Comparison of ENCODE assay signal across 8 mouse cellular contexts in the genomic region with DNA sequence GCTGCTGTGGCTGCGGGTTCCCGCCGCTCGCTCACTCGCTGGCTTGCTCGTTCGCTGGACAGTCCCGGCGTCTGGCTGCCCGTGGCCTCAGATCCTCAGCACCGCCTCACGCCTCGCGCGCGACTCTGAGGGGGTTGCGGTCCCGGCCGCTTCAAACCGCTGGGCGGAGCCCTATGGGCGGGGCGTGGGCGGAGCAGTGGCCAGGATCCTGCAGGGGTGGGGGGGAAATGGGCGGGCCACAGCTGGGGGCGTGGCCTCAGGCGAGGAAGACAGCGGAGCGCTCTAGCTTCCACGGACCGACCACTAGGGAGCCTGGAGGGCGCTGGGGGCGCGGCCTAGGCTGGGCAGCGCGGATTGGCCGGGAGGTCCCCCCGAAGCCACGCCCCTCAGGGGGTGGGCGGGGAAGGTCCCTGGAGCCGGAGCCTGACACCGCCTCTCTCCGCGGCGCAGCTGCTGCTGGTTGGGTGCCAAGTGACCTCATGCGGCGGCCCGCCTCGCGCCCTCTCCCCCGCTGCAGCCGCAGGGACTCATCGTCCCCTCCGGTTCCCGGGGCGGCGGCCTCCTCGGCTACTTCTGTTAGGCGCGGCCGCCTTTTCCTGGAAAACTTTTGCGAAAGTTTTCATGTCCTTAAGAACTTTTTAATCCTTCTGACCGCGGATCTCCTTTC. TPM values are rescaled to one million over a fixed set of nuclear protein-coding genes. Genes with fewer than 3 reads are reported as not detected.
DNase-seq lines count a peak whose midpoint lies in the region; ATAC-seq lines count a peak whose summit lies in the region.

TSS of gene Clic4 (minus strand) at position 175 of the 667 bp plus-strand sequence.

- H3K27me3 ChIP-seq in heart, embryonic 13.5 days (replicated peaks) = no peaks in the 10 kb centered on the region
- H3K27me3 ChIP-seq in liver, embryonic 12.5 days (replicated peaks) = no peaks in the 10 kb centered on the region; the same call in 1 of the 2 replicates
- H3K27me3 ChIP-seq in stomach, embryonic 15.5 days (replicated peaks) = no peaks in the 10 kb centered on the region

- H3K4me2 ChIP-seq in heart, embryonic 13.5 days = peak within 1 kb of the TSS; percentile 81
- H3K4me2 ChIP-seq in liver, embryonic 12.5 days = peak within 1 kb of the TSS; percentile 90
- H3K4me2 ChIP-seq in stomach, embryonic 15.5 days = peak within 1 kb of the TSS; percentile 71

- ATAC-seq in heart, embryonic 13.5 days (ENCODE audit: extremely low read depth, insufficient number of reproducible peaks, low FRiP score, low TSS enrichment) = peak; percentile 99
- peak; percentile 95 for ATAC-seq in liver, embryonic 12.5 days
- peak; percentile 98 for ATAC-seq in stomach, embryonic 15.5 days (ENCODE audit: insufficient read depth, low FRiP score, low read depth)

- H3K4me3 ChIP-seq in brown adipose tissue, adult 24 weeks (ENCODE audit: insufficient read depth, low read depth, low read length) = peak within 1 kb of the TSS; percentile 97
- peak within 1 kb of the TSS; percentile 95 for H3K4me3 ChIP-seq in heart, embryonic 13.5 days
- peak within 1 kb of the TSS; percentile 90 for H3K4me3 ChIP-seq in liver, embryonic 12.5 days
- H3K4me3 ChIP-seq in stomach, embryonic 15.5 days (replicated peaks) = peak within 1 kb of the TSS; percentile 73

- H3K36me3 ChIP-seq in heart, embryonic 13.5 days = peaks cover 9% of the 10 kb centered on the region; the same call in 1 of the 2 replicates
- H3K36me3 ChIP-seq in liver, embryonic 12.5 days = peaks cover 24% of the 10 kb centered on the region
- no peaks in the 10 kb centered on the region for H3K36me3 ChIP-seq in stomach, embryonic 15.5 days

- peak within 1 kb of the TSS; percentile 97 for H3K27ac ChIP-seq in brown adipose tissue, adult 24 weeks (replicated peaks; ENCODE audit: low read depth, low read length)
- peak within 1 kb of the TSS; percentile 98 for H3K27ac ChIP-seq in heart, embryonic 13.5 days (replicated peaks)
- H3K27ac ChIP-seq in liver, embryonic 12.5 days = peak within 1 kb of the TSS; percentile 95
- peak within 1 kb of the TSS; percentile 97 for H3K27ac ChIP-seq in stomach, embryonic 15.5 days

- under 1% methylated on average over 64 of the region's 64 CpGs for WGBS in heart, embryonic 13.5 days
- WGBS in liver, embryonic 12.5 days (ENCODE audit: insufficient replicate concordance) = under 1% methylated on average over 56 of the region's 64 CpGs
- 1% methylated on average over 60 of the region's 64 CpGs for WGBS in stomach, embryonic 15.5 days

- peak; percentile 100 for DNase-seq in CD4-positive, CD25-positive, alpha-beta regulatory T cell, adult 2 months (ENCODE audit: low read depth, low spot score)
- DNase-seq in fat pad, adult 2 months (ENCODE audit: extremely low read depth, low read depth, low spot score) = peak; percentile 42
- DNase-seq in kidney, postnatal 10 days = peak; percentile 100
- DNase-seq in natural killer cell, adult 2 months (ENCODE audit: low spot score in 2 of 2) = peak; percentile 99

- H3K4me1 ChIP-seq in brown adipose tissue, adult 24 weeks (ENCODE audit: control insufficient read depth, insufficient read depth, insufficient read length, low read length) = peaks cover 31% of the 10 kb centered on the region
- H3K4me1 ChIP-seq in heart, embryonic 13.5 days = peaks cover 49% of the 10 kb centered on the region
- H3K4me1 ChIP-seq in liver, embryonic 12.5 days = peaks cover 76% of the 10 kb centered on the region
- H3K4me1 ChIP-seq in stomach, embryonic 15.5 days = peaks cover 24% of the 10 kb centered on the region

- no peaks in the 10 kb centered on the region for H3K9me3 ChIP-seq in heart, embryonic 13.5 days
- no peaks in the 10 kb centered on the region for H3K9me3 ChIP-seq in liver, embryonic 12.5 days (replicated peaks)
- no peaks in the 10 kb centered on the region for H3K9me3 ChIP-seq in stomach, embryonic 15.5 days

- peak within 1 kb of the TSS; percentile 91 for H3K9ac ChIP-seq in heart, embryonic 13.5 days
- H3K9ac ChIP-seq in liver, embryonic 12.5 days = peak within 1 kb of the TSS; percentile 97
- peak within 1 kb of the TSS; percentile 67 for H3K9ac ChIP-seq in stomach, embryonic 15.5 days

RNA-seq across cellular contexts. Expression of gene Clic4, which starts in this region (rescaled TPM):
- polyA plus RNA-seq in brown adipose tissue, adult 24 weeks (2012; ENCODE audit: insufficient read depth, insufficient read length, missing spikeins) = 112 and 125 TPM in 2 replicates
- polyA plus RNA-seq in heart, embryonic 13.5 days (2015; fragmentation: Nextera tagmentation; extraction: Ambion mirVana) = 202 and 213 TPM in 2 replicates
- 161 and 169 TPM in 2 replicates for polyA plus RNA-seq in liver, embryonic 12.5 days (2016; fragmentation: Nextera tagmentation; extraction: Ambion mirVana)
- 141 and 144 TPM in 2 replicates for polyA plus RNA-seq in stomach, embryonic 15.5 days (2015; fragmentation: Nextera tagmentation; extraction: Ambion mirVana)

Comparison
In these comparisons a context has a peak if more than half of its experiments do, and no peak if none do; other contexts are left out.
1. Peak in every context shown above with its lines: DNase-seq, ATAC-seq, H3K4me3 ChIP-seq and H3K27ac ChIP-seq.
2. DNase-seq: peak in every context shown above with its lines; median percentile 100 in CD4-positive, CD25-positive, alpha-beta regulatory T cell, adult 2 months; 100 in kidney, postnatal 10 days; 99 in natural killer cell, adult 2 months; 42 in fat pad, adult 2 months.